Mouse (Mus musculus) activated CD4-positive, CD25-positive, alpha-beta regulatory T cell, adult 4 months (primary cell): ENCODE measurements around the gene Osbpl10. TPM values are rescaled to one million over a fixed set of nuclear protein-coding genes. Genes with fewer than 3 reads are reported as not detected.
"Not testable (repeated sequence)": the region's sequence is repeated elsewhere in the genome, so short reads cannot be mapped to it uniquely, and the experiment has no call there.

ENCODE experiments used
- ATAC-seq: one replicate; pipeline ENCODE4 v1.8.0; 2017
- polyA plus RNA-seq, 2 experiments: library from polyadenylated mRNA; unstranded; fragments of 100-300 nt; shearing (Covaris generic); gene quantifications; one replicate each; pipeline ENCODE4 v1.2.1; 2017

The Osbpl10 gene
- polyA plus RNA-seq, 2 experiments from 2014 or later = not detected

- ATAC-seq = no peak
These were observed 7.4 kb downstream of the Osbpl10 start for GRCm38 (mm10) chr9:114985741-114986140.

GRCm38 (mm10) chr9:114986361-114986760, 8.0 kb downstream of the Osbpl10 start:
- no peak for ATAC-seq

- no peak for ATAC-seq
These were observed 9.7 kb downstream of the Osbpl10 start for GRCm38 (mm10) chr9:114988029-114988428.

- no peak for ATAC-seq
These were observed 10.4 kb downstream of the Osbpl10 start for GRCm38 (mm10) chr9:114988610-114989327.

- no peak for ATAC-seq
These were observed 12.1 kb downstream of the Osbpl10 start for GRCm38 (mm10) chr9:114990421-114990820.

- ATAC-seq = no peak
These were observed 14.2 kb downstream of the Osbpl10 start for GRCm38 (mm10) chr9:114992528-114992927.

GRCm38 (mm10) chr9:114995250-114995649, 16.9 kb downstream of the Osbpl10 start:
- ATAC-seq = no peak

- no peak for ATAC-seq
These were observed 17.3 kb downstream of the Osbpl10 start for GRCm38 (mm10) chr9:114995716-114996115.

GRCm38 (mm10) chr9:114996489-114996888, 18.1 kb downstream of the Osbpl10 start:
- ATAC-seq = no peak

- no peak for ATAC-seq
These were observed 20.8 kb downstream of the Osbpl10 start for GRCm38 (mm10) chr9:114999010-114999770.

- ATAC-seq = no peak
These were observed 21.4 kb downstream of the Osbpl10 start for GRCm38 (mm10) chr9:114999771-115000146.

- no peak for ATAC-seq
These were observed 27.1 kb downstream of the Osbpl10 start for GRCm38 (mm10) chr9:115005446-115005845.

GRCm38 (mm10) chr9:115007776-115008175, 29.4 kb downstream of the Osbpl10 start:
- no peak for ATAC-seq

GRCm38 (mm10) chr9:115008194-115008593, 29.8 kb downstream of the Osbpl10 start:
- ATAC-seq = no peak

- ATAC-seq = no peak
These were observed 34.0 kb downstream of the Osbpl10 start for GRCm38 (mm10) chr9:115012367-115012766.

GRCm38 (mm10) chr9:115020141-115020540, 41.8 kb downstream of the Osbpl10 start:
- ATAC-seq = no peak

GRCm38 (mm10) chr9:115021419-115021818, 43.0 kb downstream of the Osbpl10 start:
- no peak for ATAC-seq

GRCm38 (mm10) chr9:115023137-115023536, 44.8 kb downstream of the Osbpl10 start:
- ATAC-seq = no peak

- ATAC-seq = no peak
These were observed 45.5 kb downstream of the Osbpl10 start for GRCm38 (mm10) chr9:115023708-115024383.

GRCm38 (mm10) chr9:115029307-115029706, 50.9 kb downstream of the Osbpl10 start:
- ATAC-seq = no peak

- no peak for ATAC-seq
These were observed 52.2 kb downstream of the Osbpl10 start for GRCm38 (mm10) chr9:115030581-115030980.

- not testable (repeated sequence) for ATAC-seq
These were observed 52.7 kb downstream of the Osbpl10 start for GRCm38 (mm10) chr9:115031046-115031445.

- ATAC-seq = no peak
These were observed 54.4 kb downstream of the Osbpl10 start for GRCm38 (mm10) chr9:115032786-115033185.
